Mouse (Mus musculus) right cerebral cortex, postnatal 36 days (tissue): ENCODE data around the gene Adgrg5.

Experiments used
- DNase-seq, 2 experiments: peaks; one replicate each; pipeline ENCODE4 v3.0.0; 2022; ENCODE audit warnings: low spot score in 2 of 2, mixed read lengths in 1 of 2

The Adgrg5 gene

GRCm38 (mm10) chr8:94923405-94923804 is at the start of gene Adgrg5:
Gene Adgrg5, plus strand, starts transcription at chr8:94923694.
- no peak for DNase-seq

DNA sequence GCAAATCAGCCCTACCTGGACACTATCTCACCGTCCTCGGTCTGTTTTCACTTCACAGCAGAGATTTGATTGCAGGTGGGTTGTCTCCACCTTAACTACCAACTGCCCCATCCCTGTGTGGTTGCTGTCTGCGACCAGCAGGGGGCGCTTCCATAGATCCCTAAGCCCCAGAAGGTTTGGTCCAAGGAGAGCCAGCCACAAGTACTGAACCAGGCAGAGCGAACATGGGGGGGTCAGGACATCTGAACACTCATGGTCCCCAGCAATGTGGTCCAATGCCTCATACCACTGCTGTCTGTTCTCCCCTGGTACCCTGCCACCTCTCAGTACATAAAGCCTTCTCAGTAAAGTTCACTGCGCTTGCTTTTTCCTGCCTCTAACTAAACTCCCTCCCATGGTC is 49.1 kb upstream of the Adgrg5 start:
- DNase-seq: no peak

- DNase-seq: no peak
Measured at GRCm38 (mm10) chr8:94875096-94875870, 48.2 kb upstream of the Adgrg5 start.

DNA sequence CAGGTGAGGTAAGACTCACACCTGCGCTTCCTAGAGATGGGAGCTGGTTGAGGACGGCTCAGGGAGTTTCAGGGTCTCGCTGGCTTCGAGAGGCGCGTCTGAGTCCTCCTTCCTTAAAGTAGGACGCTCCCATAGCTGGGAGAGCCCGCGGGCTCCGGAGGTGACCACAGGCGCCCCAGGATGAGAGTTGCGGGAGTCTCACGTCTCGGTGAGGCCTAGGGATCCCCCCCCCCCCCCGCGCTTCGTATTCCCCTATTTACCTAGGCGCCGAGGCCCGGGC is 47.7 kb upstream of the Adgrg5 start:
- DNase-seq: no peak

GRCm38 (mm10) chr8:94876197-94876730 is 47.2 kb upstream of the Adgrg5 start, which contains the start of gene Dok4:
Gene Dok4, minus strand, starts transcription at chr8:94876330.
- peak; percentile 59 to 60 for DNase-seq

DNA sequence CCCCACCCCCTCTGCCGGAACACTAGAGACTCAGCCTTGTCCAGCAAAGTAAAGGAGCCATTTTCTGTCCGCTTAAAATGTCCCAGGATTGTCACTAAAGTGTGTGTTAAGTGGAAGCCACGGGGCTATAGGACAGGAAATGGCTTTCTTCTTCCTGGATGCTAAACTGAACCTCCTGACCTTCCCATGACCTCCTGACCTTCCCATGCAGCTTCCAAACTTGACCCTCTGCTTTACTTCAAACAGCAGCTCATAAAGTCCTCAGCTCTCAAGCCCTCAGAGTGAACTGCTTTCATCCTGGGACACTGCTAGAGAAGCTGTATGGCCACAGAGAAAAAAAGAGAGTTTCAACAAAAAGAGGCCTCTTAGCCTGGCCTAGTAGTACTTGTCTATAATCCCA is 46.7 kb upstream of the Adgrg5 start:
- no peak for DNase-seq

GRCm38 (mm10) chr8:94880742-94881141 is 42.8 kb upstream of the Adgrg5 start:
- no peak for DNase-seq

DNA sequence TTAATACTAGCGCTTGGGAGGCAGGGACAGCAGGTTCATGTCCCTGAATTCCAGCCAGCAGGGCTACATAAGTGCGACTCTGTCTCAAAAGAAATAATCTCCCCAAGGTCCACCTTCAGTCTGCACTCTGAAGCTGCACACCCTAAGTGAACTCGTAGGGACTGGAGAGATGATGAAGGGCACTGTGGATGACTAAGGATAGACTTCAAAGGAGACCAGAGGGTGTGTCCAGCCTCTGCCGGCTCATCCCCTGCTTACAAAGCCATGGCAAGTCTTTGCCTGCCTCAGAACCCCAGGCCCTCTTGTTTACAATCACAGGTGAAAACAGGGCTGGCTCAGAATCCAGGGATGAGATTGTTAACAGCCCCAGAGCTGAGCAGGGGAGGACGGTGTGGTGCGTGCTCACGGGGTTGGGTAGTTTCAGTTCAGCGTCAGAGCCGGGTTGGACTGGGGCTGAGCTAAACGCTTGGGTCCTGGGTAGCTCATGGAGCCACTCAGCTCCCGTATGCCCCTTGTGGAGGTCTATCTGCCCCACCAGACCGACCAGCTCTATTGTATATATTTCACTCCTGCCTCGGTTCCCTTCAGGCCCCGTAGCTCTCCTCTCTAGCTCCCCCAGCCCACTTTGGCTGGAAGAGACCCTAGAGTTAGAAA is 35.0 kb upstream of the Adgrg5 start:
- DNase-seq: no peak

DNA sequence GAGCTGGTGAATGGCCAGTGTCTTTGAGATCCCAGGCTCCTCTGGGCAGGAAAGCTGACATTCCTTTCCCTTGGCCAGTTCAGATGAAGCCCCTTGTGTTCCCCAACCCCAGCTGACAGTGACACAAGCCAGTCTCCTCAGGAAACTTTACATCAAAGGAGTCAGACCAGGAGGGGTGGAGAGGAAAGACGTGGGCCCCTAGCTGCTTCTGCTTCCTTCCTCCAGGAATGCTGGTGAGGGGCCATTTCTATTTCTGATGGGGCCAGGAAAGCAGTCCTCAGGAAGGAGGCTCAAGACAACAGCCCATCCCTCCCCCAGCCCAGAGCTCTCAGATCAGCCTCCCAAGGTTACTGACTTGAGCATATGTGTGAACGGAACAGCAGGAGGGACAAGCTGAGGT is 30.6 kb upstream of the Adgrg5 start:
- DNase-seq: no peak

GRCm38 (mm10) chr8:94899262-94899661 is 24.2 kb upstream of the Adgrg5 start:
- DNase-seq: no peak

DNA sequence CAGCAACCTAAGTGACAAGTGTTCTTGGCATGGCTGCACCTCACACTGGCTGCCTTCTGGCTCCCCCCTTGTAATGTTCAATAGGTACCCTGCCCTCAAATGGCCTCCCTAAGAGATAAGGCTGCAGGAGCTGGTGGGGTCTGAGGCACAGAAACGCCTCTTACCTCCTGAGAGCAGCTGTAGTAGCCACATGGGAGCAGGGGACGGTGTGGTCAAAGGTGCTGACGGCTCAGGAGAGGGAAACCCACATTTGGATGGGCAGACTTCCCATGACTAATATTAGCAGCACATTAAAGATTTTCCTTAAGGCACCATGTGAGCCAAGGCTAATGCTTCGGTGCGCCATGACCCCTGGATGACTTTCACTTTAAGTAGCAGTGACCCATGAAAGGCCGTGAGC is 22.9 kb upstream of the Adgrg5 start:
- DNase-seq: no peak

DNA sequence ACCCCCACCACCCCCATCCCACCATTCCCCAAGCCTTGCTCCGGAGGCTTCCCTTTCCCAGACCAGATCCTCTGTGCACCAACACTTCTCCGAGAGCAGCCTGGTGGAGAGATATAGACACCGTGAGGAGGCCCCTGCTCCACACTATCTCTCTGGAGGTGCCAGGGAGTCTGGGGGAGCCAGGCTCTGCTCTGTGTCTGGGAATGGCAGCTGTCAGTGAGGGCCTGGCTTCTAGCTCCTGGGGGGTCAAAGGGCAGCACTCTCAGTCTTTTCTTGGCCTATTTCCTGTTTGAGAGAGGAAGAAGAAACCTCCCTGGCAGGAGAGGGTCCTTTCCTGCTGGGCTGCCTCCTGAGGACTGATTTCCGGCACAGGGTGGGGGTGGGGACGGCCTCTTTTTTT is 22.5 kb upstream of the Adgrg5 start:
- no peak for DNase-seq

- DNase-seq: no peak
Measured at GRCm38 (mm10) chr8:94903709-94904108, 19.8 kb upstream of the Adgrg5 start.

DNA sequence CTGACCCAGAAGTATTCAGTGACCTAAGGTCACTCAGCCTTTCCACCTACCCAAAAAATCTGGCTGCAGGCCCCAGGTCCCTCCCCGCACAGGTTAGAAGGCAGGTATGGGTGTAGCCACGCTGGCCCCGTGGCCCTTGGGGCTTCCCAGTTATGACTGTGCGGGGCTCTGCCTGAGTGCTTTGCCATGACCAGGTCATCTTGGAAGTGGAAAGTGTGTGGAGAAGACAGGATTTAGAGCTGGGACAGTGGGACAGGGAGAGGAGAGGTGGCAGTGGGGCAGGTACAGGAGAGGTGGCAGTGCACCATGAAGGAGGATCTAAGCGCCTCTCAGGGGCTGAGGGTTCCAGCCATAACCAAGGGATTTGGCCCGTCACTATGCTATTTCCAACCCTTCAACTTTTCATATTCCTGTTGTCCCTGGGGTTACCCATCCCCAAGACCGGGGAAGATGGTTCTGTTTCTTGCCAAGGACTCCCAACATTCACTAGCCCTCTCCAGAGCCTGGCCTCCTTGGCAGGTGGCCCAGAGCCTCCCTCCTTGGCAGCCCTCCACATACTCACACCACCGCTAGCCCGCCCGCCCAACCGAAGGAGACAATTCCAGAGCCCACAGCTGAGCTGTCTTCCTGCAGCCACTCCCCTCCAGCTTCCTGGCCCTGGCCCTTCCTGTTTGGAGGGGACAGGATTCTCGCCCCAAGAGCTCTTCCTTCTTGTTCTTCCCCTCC is 18.9 kb upstream of the Adgrg5 start:
- peak in 1 of 2 experiments; percentile 10 for DNase-seq

DNA sequence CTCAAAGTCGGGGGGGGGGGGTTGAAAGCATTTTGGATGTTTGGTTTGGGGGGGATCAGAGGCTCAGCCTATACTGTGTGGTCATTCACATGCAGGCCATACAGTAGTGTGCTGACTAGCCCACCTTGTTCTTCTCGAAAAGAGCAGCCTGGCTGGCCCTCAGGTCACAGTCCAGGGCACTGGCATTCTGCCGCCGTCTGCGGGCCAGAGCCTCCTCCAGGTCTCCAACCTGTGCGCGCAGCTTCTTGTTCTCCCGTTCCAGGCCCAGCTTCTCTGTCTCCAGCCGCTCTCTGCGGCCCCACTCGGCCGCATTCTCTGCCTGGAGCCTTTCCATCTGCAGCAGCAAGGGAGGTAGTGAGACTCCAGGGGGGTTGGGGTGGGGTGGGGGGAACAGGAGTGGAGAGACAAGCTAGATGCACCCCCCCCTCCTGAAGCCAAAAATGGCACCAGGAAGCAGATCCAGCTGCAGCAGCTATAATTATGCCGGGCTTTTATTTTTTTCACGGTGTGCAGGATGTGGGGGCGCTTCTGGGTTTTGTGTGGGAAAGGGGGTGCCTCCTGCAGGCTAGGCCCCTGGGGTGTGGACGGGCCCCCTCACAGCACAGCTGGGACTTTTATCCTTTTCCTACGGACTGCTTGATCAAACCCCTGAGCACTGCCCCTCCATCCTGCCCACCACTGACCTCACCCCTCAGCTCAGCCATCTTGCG is 15.7 kb upstream of the Adgrg5 start:
- DNase-seq: no peak

DNA sequence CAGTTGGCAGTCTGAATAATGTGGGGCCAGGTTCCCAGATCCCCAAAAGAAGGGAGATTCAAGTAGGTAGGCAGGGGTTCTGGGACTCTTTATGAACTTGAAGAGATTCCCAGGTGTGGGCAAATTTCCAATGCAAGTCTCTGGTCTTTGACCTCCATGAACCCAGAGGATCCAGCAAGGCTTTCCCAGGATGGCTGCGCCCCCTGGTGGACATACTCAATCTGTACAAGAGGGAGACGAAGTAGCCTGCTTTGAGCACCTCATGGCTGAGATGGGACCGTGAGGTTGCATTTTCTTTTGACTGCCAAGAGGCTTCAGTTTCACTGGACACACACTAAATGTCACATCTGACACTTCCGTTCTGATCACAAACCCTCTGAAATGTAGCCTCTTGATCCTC is 14.6 kb upstream of the Adgrg5 start:
- DNase-seq: peak in 1 of 2 experiments; percentile 11

- peak in 1 of 2 experiments; percentile 19 for DNase-seq
Measured at GRCm38 (mm10) chr8:94913061-94913660, 10.3 kb upstream of the Adgrg5 start.

- no peak for DNase-seq
Measured at GRCm38 (mm10) chr8:94914256-94914655, 9.2 kb upstream of the Adgrg5 start.

DNA sequence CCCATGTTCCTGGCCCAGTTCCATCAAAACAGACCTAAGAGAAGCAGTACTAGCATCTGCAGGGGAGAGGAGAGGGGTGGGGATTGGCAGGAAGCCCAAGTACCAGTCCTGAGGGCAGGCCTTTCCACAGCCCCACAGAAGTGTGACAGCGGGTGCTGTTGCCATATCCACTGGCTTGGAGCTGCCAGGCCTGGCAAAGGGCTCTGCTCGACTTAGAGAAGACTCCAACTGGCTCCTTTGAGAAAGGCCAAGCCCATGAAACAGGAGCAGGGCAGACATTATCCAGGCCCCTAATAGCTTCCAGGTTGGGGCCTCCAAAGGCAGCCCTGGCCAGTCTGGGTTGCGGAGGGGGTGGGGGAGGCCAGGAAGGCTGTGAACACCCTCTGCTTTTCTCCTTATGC is 8.8 kb upstream of the Adgrg5 start:
- DNase-seq: no peak

DNA sequence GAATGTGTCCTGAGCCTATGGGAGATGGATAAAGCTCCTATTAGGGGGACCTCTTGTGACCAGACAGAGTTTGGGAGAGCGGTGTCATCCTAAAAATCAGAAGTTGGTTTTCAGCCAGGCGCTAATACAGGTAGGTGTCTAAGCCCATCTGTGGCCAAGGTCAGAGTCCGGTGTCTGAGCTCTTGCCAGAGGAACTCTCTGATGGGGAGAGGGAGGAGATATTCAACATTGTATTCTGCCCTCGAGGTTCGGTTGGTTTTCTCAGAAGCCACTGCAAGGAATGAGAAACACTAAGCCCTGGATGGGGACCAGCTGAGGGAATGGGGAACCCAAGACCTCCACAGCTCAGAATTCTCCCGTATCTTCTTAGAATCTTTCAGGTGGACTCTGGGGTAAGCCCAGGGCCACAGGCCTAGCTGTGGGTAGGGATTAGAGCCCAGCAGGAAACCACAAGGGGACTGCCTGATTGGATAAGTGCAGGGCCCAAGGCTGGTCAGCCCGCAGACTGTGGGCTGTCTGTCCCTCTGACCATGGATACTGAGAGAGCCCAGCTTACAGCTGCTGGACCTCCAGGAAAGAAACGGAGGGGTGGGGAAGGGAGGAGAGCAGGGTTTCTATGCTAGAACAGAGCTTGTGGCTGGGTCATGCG is 7.1 kb upstream of the Adgrg5 start:
- DNase-seq: no peak

- DNase-seq: no peak
Measured at GRCm38 (mm10) chr8:94916960-94917324, 6.6 kb upstream of the Adgrg5 start.
